Comparison of ENCODE assay signal across 8 mouse cellular contexts in genomic region chr17:24632167-24632812, GRCm38 (mm10). TPM values are rescaled to one million over a fixed set of nuclear protein-coding genes. Genes with fewer than 3 reads are reported as not detected.
DNase-seq lines count a peak whose midpoint lies in the region; ATAC-seq and TF ChIP-seq lines count a peak whose summit lies in the region.

TSS of gene Tsc2 (minus strand) at chr17:24632630.
TSS of gene Nthl1 (plus strand) at chr17:24632680.

- peaks cover 39% of the 10 kb centered on the region for H3K4me1 ChIP-seq in heart, embryonic 10.5 days
- H3K4me1 ChIP-seq in kidney, embryonic 14.5 days (ENCODE audit: control insufficient read depth, insufficient read depth, low read length): peaks cover 13% of the 10 kb centered on the region
- H3K4me1 ChIP-seq in limb, embryonic 15.5 days: peaks cover 31% of the 10 kb centered on the region
- no peaks in the 10 kb centered on the region for H3K4me1 ChIP-seq in midbrain, postnatal 0 days (ENCODE audit: insufficient read depth, low read length)

- peak; percentile 88 for TF ChIP-seq POLR2A in brain, embryonic 14.5 days (IDR thresholded peaks at IDR 0.05; ENCODE audit: borderline replicate concordance, extremely low read depth, insufficient read depth, insufficient read length, poor library complexity, severe bottlenecking)

- H3K4me3 ChIP-seq in heart, embryonic 10.5 days: peak within 1 kb of the TSS; percentile 75
- H3K4me3 ChIP-seq in kidney, embryonic 14.5 days (ENCODE audit: low read length): peak within 1 kb of the TSS; percentile 58
- peak within 1 kb of the TSS; percentile 55 for H3K4me3 ChIP-seq in limb, embryonic 15.5 days
- H3K4me3 ChIP-seq in midbrain, postnatal 0 days (ENCODE audit: low read depth, low read length): peak within 1 kb of the TSS; percentile 66

- no peak for TF ChIP-seq CTCF in brain, embryonic 14.5 days (IDR thresholded peaks at IDR 0.05; ENCODE audit: borderline replicate concordance, extremely low read depth, insufficient read depth, insufficient read length)
- TF ChIP-seq CTCF in midbrain, postnatal 0 days (IDR thresholded peaks at IDR 0.05): peak; percentile 18; the same call in 1 of the 2 replicates

- ATAC-seq in erythroblast, adult 5-6 weeks (replicated peaks; ENCODE audit: low FRiP score, poor library complexity, severe bottlenecking): peak; percentile 62
- ATAC-seq in kidney, embryonic 14.5 days (ENCODE audit: low FRiP score, low TSS enrichment): peak; percentile 88
- ATAC-seq in limb, embryonic 15.5 days (ENCODE audit: insufficient number of reproducible peaks, low FRiP score, low TSS enrichment, low read depth): peak; percentile 85
- peak; percentile 77 for ATAC-seq in midbrain, postnatal 0 days (ENCODE audit: low FRiP score)

- peak within 1 kb of the TSS; percentile 90 for H3K27ac ChIP-seq in heart, embryonic 10.5 days
- H3K27ac ChIP-seq in kidney, embryonic 14.5 days (ENCODE audit: low read depth, low read length): peak within 1 kb of the TSS; percentile 75
- peak within 1 kb of the TSS; percentile 96 for H3K27ac ChIP-seq in limb, embryonic 15.5 days
- peak within 1 kb of the TSS; percentile 68 for H3K27ac ChIP-seq in midbrain, postnatal 0 days (ENCODE audit: low read depth, low read length)

- H3K4me2 ChIP-seq in kidney, embryonic 14.5 days (replicated peaks; ENCODE audit: low read depth, low read length): peak within 1 kb of the TSS; percentile 50
- H3K4me2 ChIP-seq in limb, embryonic 15.5 days: peak within 1 kb of the TSS; percentile 81
- H3K4me2 ChIP-seq in midbrain, postnatal 0 days (ENCODE audit: low read depth, low read length, poor library complexity, severe bottlenecking): peak within 1 kb of the TSS; percentile 86

- peak within 1 kb of the TSS; percentile 63 for H3K9ac ChIP-seq in kidney, embryonic 14.5 days (ENCODE audit: low read depth, low read length)
- peak within 1 kb of the TSS; percentile 52 for H3K9ac ChIP-seq in limb, embryonic 15.5 days
- H3K9ac ChIP-seq in midbrain, postnatal 0 days (replicated peaks; ENCODE audit: low read length, poor library complexity, severe bottlenecking): peak within 1 kb of the TSS; percentile 73

- WGBS in heart, embryonic 10.5 days: 2% methylated on average over 51 of the region's 51 CpGs
- WGBS in kidney, embryonic 14.5 days: under 1% methylated on average over 47 of the region's 51 CpGs
- WGBS in limb, embryonic 15.5 days: under 1% methylated on average over 51 of the region's 51 CpGs
- 2% methylated on average over 51 of the region's 51 CpGs for WGBS in midbrain, postnatal 0 days

- H3K27me3 ChIP-seq in heart, embryonic 10.5 days (ENCODE audit: insufficient read depth, poor library complexity, severe bottlenecking): peaks cover 28% of the 10 kb centered on the region
- no peaks in the 10 kb centered on the region for H3K27me3 ChIP-seq in kidney, embryonic 14.5 days (ENCODE audit: control insufficient read depth, insufficient read depth, low read length)
- no peaks in the 10 kb centered on the region for H3K27me3 ChIP-seq in limb, embryonic 15.5 days
- H3K27me3 ChIP-seq in midbrain, postnatal 0 days (ENCODE audit: insufficient read depth, low read length): no peaks in the 10 kb centered on the region

- H3K36me3 ChIP-seq in heart, embryonic 10.5 days: peaks cover 38% of the 10 kb centered on the region
- peaks cover 32% of the 10 kb centered on the region for H3K36me3 ChIP-seq in kidney, embryonic 14.5 days (ENCODE audit: control insufficient read depth, insufficient read depth, low read length)
- peaks cover 41% of the 10 kb centered on the region for H3K36me3 ChIP-seq in limb, embryonic 15.5 days
- H3K36me3 ChIP-seq in midbrain, postnatal 0 days (ENCODE audit: insufficient read depth, low read length): peaks cover 31% of the 10 kb centered on the region

- no peaks in the 10 kb centered on the region for H3K9me3 ChIP-seq in heart, embryonic 10.5 days
- H3K9me3 ChIP-seq in kidney, embryonic 14.5 days (ENCODE audit: control insufficient read depth, low read length): no peaks in the 10 kb centered on the region
- no peaks in the 10 kb centered on the region for H3K9me3 ChIP-seq in limb, embryonic 15.5 days
- H3K9me3 ChIP-seq in midbrain, postnatal 0 days (ENCODE audit: low read length): no peaks in the 10 kb centered on the region

- DNase-seq in CD4-positive helper T cell, adult 2 months (ENCODE audit: low read depth, low spot score): peak; percentile 85
- DNase-seq in brain, embryonic 14.5 days (ENCODE audit: low read depth): peak; percentile 95
- DNase-seq in heart, embryonic 10.5 days (ENCODE audit: low spot score): peak; percentile 96
- DNase-seq in midbrain, postnatal 0 days (ENCODE audit: low spot score): peak; percentile 90
- peak; percentile 46 to 70 for DNase-seq in spleen, postnatal 14 days (ENCODE audit: low spot score in 2 of 2)

RNA-seq across cellular contexts. Expression of gene Tsc2, which starts in this region (rescaled TPM):
- polyA plus RNA-seq in brain, embryonic 14.5 days (2012; rRNA removed): 189 and 190 TPM in 2 replicates
- total RNA-seq in erythroblast, adult 5-6 weeks (2015; ENCODE audit: low replicate concordance): 16.3 and 75.9 TPM in 2 replicates
- 8.6 and 9.0 TPM in 2 replicates for total RNA-seq in erythroblast, adult 5-6 weeks (2017; ENCODE audit: low replicate concordance)
- 56.9 and 66.4 TPM in 2 replicates for polyA plus RNA-seq in heart, embryonic 10.5 days (2016; fragmentation: Nextera tagmentation; extraction: Ambion mirVana)
- 48.3 and 55.4 TPM in 2 replicates for polyA plus RNA-seq in kidney, embryonic 14.5 days (2014; fragmentation: Nextera tagmentation; extraction: Ambion mirVana)
- polyA plus RNA-seq in limb, embryonic 15.5 days (2015; fragmentation: Nextera tagmentation; extraction: Ambion mirVana): 49.9 and 54.0 TPM in 2 replicates
- total RNA-seq in midbrain, postnatal 0 days (2014; rRNA removed): 106 and 114 TPM in 2 replicates
- 56.6 and 61.7 TPM in 2 replicates for polyA plus RNA-seq in midbrain, postnatal 0 days (2015; fragmentation: Nextera tagmentation; extraction: Ambion mirVana)

RNA-seq across cellular contexts. Expression of gene Nthl1, which starts in this region (rescaled TPM):
- 10.4 and 15.3 TPM in 2 replicates for polyA plus RNA-seq in brain, embryonic 14.5 days (2012; rRNA removed)
- total RNA-seq in erythroblast, adult 5-6 weeks (2015; ENCODE audit: low replicate concordance): 1.0 TPM in 1 of 2 replicates, not detected in the other
- 0.56 and 0.85 TPM in 2 replicates for total RNA-seq in erythroblast, adult 5-6 weeks (2017; ENCODE audit: low replicate concordance)
- polyA plus RNA-seq in heart, embryonic 10.5 days (2016; fragmentation: Nextera tagmentation; extraction: Ambion mirVana): 15.0 and 19.8 TPM in 2 replicates
- 14.2 and 17.0 TPM in 2 replicates for polyA plus RNA-seq in kidney, embryonic 14.5 days (2014; fragmentation: Nextera tagmentation; extraction: Ambion mirVana)
- polyA plus RNA-seq in limb, embryonic 15.5 days (2015; fragmentation: Nextera tagmentation; extraction: Ambion mirVana): 20.9 and 21.3 TPM in 2 replicates
- 4.5 and 6.2 TPM in 2 replicates for total RNA-seq in midbrain, postnatal 0 days (2014; rRNA removed)
- polyA plus RNA-seq in midbrain, postnatal 0 days (2015; fragmentation: Nextera tagmentation; extraction: Ambion mirVana): 6.0 and 7.2 TPM in 2 replicates

Comparison
In these comparisons a context has a peak if more than half of its experiments do, and no peak if none do; other contexts are left out.
1. Peak in every context shown above with its lines: DNase-seq, ATAC-seq, H3K4me3 ChIP-seq and H3K27ac ChIP-seq.